10 mouse cellular contexts compared by ENCODE assay signal in genomic region chr5:30909863-30910262, GRCm38 (mm10). TPM values are rescaled to one million over a fixed set of nuclear protein-coding genes. Genes with fewer than 3 reads are reported as not detected.
DNase-seq lines count a peak whose midpoint lies in the region; ATAC-seq and TF ChIP-seq lines count a peak whose summit lies in the region.
"Had no signal": no experiment of that assay in that cellular context is flagged by ENCODE, and none has a peak within 500 bp of the region (broad histone marks: within the 10 kb centered on the region; RNA-seq: fewer than 3 reads in every experiment).

No protein-coding gene starts in this region.

- TF ChIP-seq CTCF in liver, postnatal 0 days (IDR thresholded peaks at IDR 0.05; ENCODE audit: low read depth) = no peak

- peak overlapping the region; percentile 94; the same call in 1 of the 2 replicates for H3K4me2 ChIP-seq in kidney, embryonic 15.5 days
- H3K4me2 ChIP-seq in embryonic facial prominence, embryonic 13.5 days = no peak overlapping the region
- no peak overlapping the region for H3K4me2 ChIP-seq in intestine, embryonic 16.5 days (ENCODE audit: low read depth, low read length)
- H3K4me2 ChIP-seq in liver, postnatal 0 days (ENCODE audit: low read depth, low read length) = peak overlapping the region; percentile 99
- H3K4me2 ChIP-seq: midbrain, embryonic 11.5 days had no signal

- WGBS in kidney, embryonic 15.5 days = 74% methylated on average over 7 of the region's 7 CpGs
- whole genome bisulfite sequencing in embryonic facial prominence, embryonic 13.5 days = 76% methylated on average over 7 of the region's 7 CpGs
- 77% methylated on average over 7 of the region's 7 CpGs for WGBS in intestine, embryonic 16.5 days
- 79% methylated on average over 7 of the region's 7 CpGs for WGBS in liver, postnatal 0 days (ENCODE audit: insufficient replicate concordance)

- peaks cover 13% of the 10 kb centered on the region for H3K36me3 ChIP-seq in kidney, embryonic 15.5 days
- peaks cover 13% of the 10 kb centered on the region for H3K36me3 ChIP-seq in embryonic facial prominence, embryonic 13.5 days
- H3K36me3 ChIP-seq in intestine, embryonic 16.5 days (ENCODE audit: control insufficient read depth, insufficient read depth, low read length) = peaks cover 5% of the 10 kb centered on the region; the same call in 1 of the 2 replicates
- peaks cover 12% of the 10 kb centered on the region for H3K36me3 ChIP-seq in liver, postnatal 0 days (replicated peaks; ENCODE audit: insufficient read depth, low read length)

- H3K27me3 ChIP-seq in kidney, embryonic 15.5 days = no peaks in the 10 kb centered on the region
- no peaks in the 10 kb centered on the region for H3K27me3 ChIP-seq in embryonic facial prominence, embryonic 13.5 days
- no peaks in the 10 kb centered on the region for H3K27me3 ChIP-seq in intestine, embryonic 16.5 days (replicated peaks; ENCODE audit: control insufficient read depth, insufficient read depth, low read length)
- H3K27me3 ChIP-seq in liver, postnatal 0 days (ENCODE audit: insufficient read depth, low read length) = no peaks in the 10 kb centered on the region

- H3K27ac ChIP-seq in kidney, embryonic 15.5 days = peak overlapping the region; percentile 95
- peak overlapping the region; percentile 99 for H3K27ac ChIP-seq in embryonic facial prominence, embryonic 13.5 days
- H3K27ac ChIP-seq in intestine, embryonic 16.5 days (ENCODE audit: low read length) = peak overlapping the region; percentile 96
- H3K27ac ChIP-seq in liver, postnatal 0 days (ENCODE audit: low read depth) = peak overlapping the region; percentile 93

- TF ChIP-seq EP300 in liver, postnatal 0 days (IDR thresholded peaks at IDR 0.05; ENCODE audit: low read depth) = no peak

- no peak overlapping the region for H3K4me3 ChIP-seq in kidney, embryonic 15.5 days (replicated peaks)
- no peak overlapping the region for H3K4me3 ChIP-seq in embryonic facial prominence, embryonic 13.5 days
- H3K4me3 ChIP-seq in intestine, embryonic 16.5 days (ENCODE audit: low read length) = no peak overlapping the region
- no peak overlapping the region for H3K4me3 ChIP-seq in liver, postnatal 0 days (ENCODE audit: low read depth, low read length)

- no peak for DNase-seq in kidney, postnatal 36 days
- DNase-seq in liver, postnatal 0 days = no peak
- DNase-seq in cerebellum, postnatal 36 days = no peak
- no peak for DNase-seq in layer of hippocampus, postnatal 25 days (ENCODE audit: extremely low spot score in 1 of 2, low spot score in 1 of 2)
- DNase-seq: retina, postnatal 1 day had no signal

- H3K9me3 ChIP-seq in kidney, embryonic 15.5 days (replicated peaks) = no peaks in the 10 kb centered on the region
- no peaks in the 10 kb centered on the region for H3K9me3 ChIP-seq in embryonic facial prominence, embryonic 13.5 days
- H3K9me3 ChIP-seq in intestine, embryonic 16.5 days (ENCODE audit: control insufficient read depth, low read length) = no peaks in the 10 kb centered on the region
- H3K9me3 ChIP-seq in liver, postnatal 0 days (ENCODE audit: low read length) = no peaks in the 10 kb centered on the region

- no peak overlapping the region for H3K9ac ChIP-seq in kidney, embryonic 15.5 days
- H3K9ac ChIP-seq in embryonic facial prominence, embryonic 13.5 days = no peak overlapping the region
- H3K9ac ChIP-seq in intestine, embryonic 16.5 days (ENCODE audit: low read depth, low read length) = no peak overlapping the region
- no peak overlapping the region for H3K9ac ChIP-seq in liver, postnatal 0 days (replicated peaks)

- no peak for ATAC-seq in kidney, embryonic 15.5 days (replicated peaks; ENCODE audit: low FRiP score)
- no peak for ATAC-seq in embryonic facial prominence, embryonic 13.5 days (ENCODE audit: insufficient number of reproducible peaks, insufficient read depth, low FRiP score, low TSS enrichment, low read depth)
- no peak for ATAC-seq in intestine, embryonic 16.5 days
- no peak for ATAC-seq in liver, postnatal 0 days
- ATAC-seq: hindbrain, embryonic 16.5 days had no signal

- H3K4me1 ChIP-seq in kidney, embryonic 15.5 days = peaks cover 90% of the 10 kb centered on the region
- H3K4me1 ChIP-seq in embryonic facial prominence, embryonic 13.5 days = peaks cover 84% of the 10 kb centered on the region
- H3K4me1 ChIP-seq in intestine, embryonic 16.5 days (ENCODE audit: control insufficient read depth, insufficient read depth, low read length) = peaks cover 64% of the 10 kb centered on the region
- H3K4me1 ChIP-seq in liver, postnatal 0 days (ENCODE audit: insufficient read depth) = peaks cover 85% of the 10 kb centered on the region

RNA-seq across cellular contexts. Expression of gene Ost4, which starts 2.3 kb away (rescaled TPM):
- 491 and 504 TPM in 2 replicates for polyA plus RNA-seq in kidney, embryonic 15.5 days (2015; fragmentation: Nextera tagmentation; extraction: Ambion mirVana)
- polyA plus RNA-seq in embryonic facial prominence, embryonic 13.5 days (2015; fragmentation: Nextera tagmentation; extraction: Ambion mirVana) = 415 and 422 TPM in 2 replicates
- polyA plus RNA-seq in intestine, embryonic 16.5 days (2015; fragmentation: Nextera tagmentation; extraction: Ambion mirVana) = 459 and 477 TPM in 2 replicates
- polyA plus RNA-seq in liver, postnatal 0 days (2015; fragmentation: Nextera tagmentation; extraction: Ambion mirVana) = 263 and 277 TPM in 2 replicates
- total RNA-seq in layer of hippocampus, postnatal 25 days (2021) = 100 to 1,000 TPM in 1 of 2 experiments, 10 to 100 TPM in 1; 92.7 to 101 TPM

RNA-seq across cellular contexts. Expression of gene Emilin1, which starts 3.3 kb away (rescaled TPM):
- polyA plus RNA-seq in kidney, embryonic 15.5 days (2015; fragmentation: Nextera tagmentation; extraction: Ambion mirVana) = 258 and 306 TPM in 2 replicates
- 199 and 251 TPM in 2 replicates for polyA plus RNA-seq in embryonic facial prominence, embryonic 13.5 days (2015; fragmentation: Nextera tagmentation; extraction: Ambion mirVana)
- 173 and 177 TPM in 2 replicates for polyA plus RNA-seq in intestine, embryonic 16.5 days (2015; fragmentation: Nextera tagmentation; extraction: Ambion mirVana)
- polyA plus RNA-seq in liver, postnatal 0 days (2015; fragmentation: Nextera tagmentation; extraction: Ambion mirVana) = 25.3 and 30.9 TPM in 2 replicates
- total RNA-seq in layer of hippocampus, postnatal 25 days (2021) = 1 to 10 TPM; 2.5 to 3.4 TPM

RNA-seq across cellular contexts. Expression of gene Khk, which starts 11.4 kb away (rescaled TPM):
- 29.3 and 29.7 TPM in 2 replicates for polyA plus RNA-seq in kidney, embryonic 15.5 days (2015; fragmentation: Nextera tagmentation; extraction: Ambion mirVana)
- polyA plus RNA-seq in embryonic facial prominence, embryonic 13.5 days (2015; fragmentation: Nextera tagmentation; extraction: Ambion mirVana) = 17.4 and 17.8 TPM in 2 replicates
- 26.9 and 32.5 TPM in 2 replicates for polyA plus RNA-seq in intestine, embryonic 16.5 days (2015; fragmentation: Nextera tagmentation; extraction: Ambion mirVana)
- polyA plus RNA-seq in liver, postnatal 0 days (2015; fragmentation: Nextera tagmentation; extraction: Ambion mirVana) = 56.9 and 57.7 TPM in 2 replicates
- 10 to 100 TPM; 12.3 to 15.5 TPM for total RNA-seq in layer of hippocampus, postnatal 25 days (2021)

RNA-seq across cellular contexts. Expression of gene Agbl5, which starts 21.4 kb away (rescaled TPM):
- polyA plus RNA-seq in kidney, embryonic 15.5 days (2015; fragmentation: Nextera tagmentation; extraction: Ambion mirVana) = 20.6 and 25.9 TPM in 2 replicates
- 28.6 and 32.8 TPM in 2 replicates for polyA plus RNA-seq in embryonic facial prominence, embryonic 13.5 days (2015; fragmentation: Nextera tagmentation; extraction: Ambion mirVana)
- 13.9 and 16.3 TPM in 2 replicates for polyA plus RNA-seq in intestine, embryonic 16.5 days (2015; fragmentation: Nextera tagmentation; extraction: Ambion mirVana)
- 3.1 and 3.2 TPM in 2 replicates for polyA plus RNA-seq in liver, postnatal 0 days (2015; fragmentation: Nextera tagmentation; extraction: Ambion mirVana)
- 10 to 100 TPM; 13.0 to 14.5 TPM for total RNA-seq in layer of hippocampus, postnatal 25 days (2021)

RNA-seq across cellular contexts. Expression of gene Cgref1, which starts 35.5 kb away (rescaled TPM):
- polyA plus RNA-seq in kidney, embryonic 15.5 days (2015; fragmentation: Nextera tagmentation; extraction: Ambion mirVana) = 12.5 and 17.4 TPM in 2 replicates
- polyA plus RNA-seq in embryonic facial prominence, embryonic 13.5 days (2015; fragmentation: Nextera tagmentation; extraction: Ambion mirVana) = 8.2 and 11.5 TPM in 2 replicates
- 67.0 and 88.7 TPM in 2 replicates for polyA plus RNA-seq in intestine, embryonic 16.5 days (2015; fragmentation: Nextera tagmentation; extraction: Ambion mirVana)
- 18.7 and 22.8 TPM in 2 replicates for polyA plus RNA-seq in liver, postnatal 0 days (2015; fragmentation: Nextera tagmentation; extraction: Ambion mirVana)
- 10 to 100 TPM; 14.5 to 16.7 TPM for total RNA-seq in layer of hippocampus, postnatal 25 days (2021)

Comparison
In these comparisons a context has a peak if more than half of its experiments do, and no peak if none do; other contexts are left out.
1. H3K4me2 ChIP-seq: peak in kidney, embryonic 15.5 days (single experiment) and liver, postnatal 0 days (single experiment); none in embryonic facial prominence, embryonic 13.5 days (single experiment) and intestine, embryonic 16.5 days (single experiment).
2. Peak in every context shown above with its lines, with median percentiles within 50 percentile points of each other: H3K27ac ChIP-seq.